21 mouse cellular contexts compared by ENCODE assay signal in the genomic region with DNA sequence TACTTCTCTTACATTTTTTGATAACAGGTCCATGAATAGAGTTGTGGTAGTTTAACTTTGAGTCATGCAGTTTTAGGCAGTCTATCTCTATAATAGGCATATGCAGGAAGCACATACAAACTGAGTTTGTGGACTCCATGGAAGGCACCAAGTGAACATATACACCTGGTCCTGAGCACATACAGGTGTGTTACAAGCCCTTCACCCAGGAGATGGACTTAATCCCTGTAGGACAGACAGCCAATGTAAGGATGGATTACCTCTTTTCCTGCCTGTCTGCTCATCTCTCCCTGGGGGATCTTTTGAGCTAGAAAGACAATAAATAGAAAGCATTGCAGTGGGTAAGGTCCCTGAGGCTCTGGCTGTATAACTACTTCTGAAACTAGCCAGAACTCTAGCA. TPM values are rescaled to one million over a fixed set of nuclear protein-coding genes. Genes with fewer than 3 reads are reported as not detected.
"Had no signal": no experiment of that assay in that cellular context is flagged by ENCODE, and none has a peak within 500 bp of the region (broad histone marks: within the 10 kb centered on the region; RNA-seq: fewer than 3 reads in every experiment).

Gene Olfr681, plus strand, starts transcription at position 301 of the 400 bp plus-strand sequence.

- DNase-seq: cerebellum, adult 8-10 months; cerebellum, adult 9-10 months; cerebellum, adult 9-11 months; cerebellum, postnatal 10 days; cerebellum, postnatal 14 days; cerebellum, postnatal 25 days; cerebellum, postnatal 36 days; embryo, embryonic 11 days; forebrain, postnatal 0 days; gastrocnemius, adult 2 months; gastrocnemius, postnatal 10 days; gastrocnemius, postnatal 14 days; gastrocnemius, postnatal 25 days; gastrocnemius, postnatal 36 days; heart, adult 18-20 months; heart, adult 2 months had no signal

RNA-seq across cellular contexts. Expression of gene Olfr681, which starts in this region (rescaled TPM):
- total RNA-seq: common myeloid progenitor, adult 5-6 weeks; forebrain, postnatal 0 days; gastrocnemius, adult 18-20 months; gastrocnemius, adult 2 months; gastrocnemius, adult 8-10 months; gastrocnemius, postnatal 10 days; gastrocnemius, postnatal 14 days; gastrocnemius, postnatal 25 days; gastrocnemius, postnatal 36 days; gastrocnemius, postnatal 4 days; granulocyte monocyte progenitor cell, adult 5-6 weeks; heart, adult 18-20 months; heart, adult 2 months had no signal
